Mouse (Mus musculus): ENCODE measurements around the gene Arhgap6.

The Arhgap6 gene

GRCm38 (mm10) chrX:169112662-169113061, 317.8 kb downstream of the Arhgap6 start:
- no peak for DNase-seq (ENCODE audit: low read depth, low spot score)

- DNase-seq (ENCODE audit: low read depth, low spot score): no peak
Measured at GRCm38 (mm10) chrX:169123115-169123772, 328.3 kb downstream of the Arhgap6 start.

- DNase-seq (ENCODE audit: low read depth, low spot score): no peak
Measured at GRCm38 (mm10) chrX:169123773-169124151, 328.9 kb downstream of the Arhgap6 start.

GRCm38 (mm10) chrX:169139758-169140157, 344.9 kb downstream of the Arhgap6 start:
- no peak for DNase-seq (ENCODE audit: low read depth, low spot score)

- no peak for DNase-seq (ENCODE audit: low read depth, low spot score)
Measured at GRCm38 (mm10) chrX:169140467-169140866, 345.6 kb downstream of the Arhgap6 start.

- DNase-seq (ENCODE audit: low read depth, low spot score): no peak
Measured at GRCm38 (mm10) chrX:169153805-169154204, 358.9 kb downstream of the Arhgap6 start.

- DNase-seq (ENCODE audit: low read depth, low spot score): no peak
Measured at GRCm38 (mm10) chrX:169158385-169158784, 363.5 kb downstream of the Arhgap6 start.

- no peak for DNase-seq (ENCODE audit: low read depth, low spot score)
Measured at GRCm38 (mm10) chrX:169170981-169171380, 376.1 kb downstream of the Arhgap6 start.

GRCm38 (mm10) chrX:169173796-169174195, 378.9 kb downstream of the Arhgap6 start:
- DNase-seq (ENCODE audit: low read depth, low spot score): no peak

GRCm38 (mm10) chrX:169178634-169179033, 383.7 kb downstream of the Arhgap6 start:
- DNase-seq (ENCODE audit: low read depth, low spot score): no peak

GRCm38 (mm10) chrX:169187100-169187499, 392.2 kb downstream of the Arhgap6 start, which contains the start of gene Amelx:
Amelx (minus strand) TSS chrX:169187200.
- no peak for DNase-seq (ENCODE audit: low read depth, low spot score)

- no peak for DNase-seq (ENCODE audit: low read depth, low spot score)
Measured at GRCm38 (mm10) chrX:169210019-169210418, 415.1 kb downstream of the Arhgap6 start.

GRCm38 (mm10) chrX:169220064-169220463, 425.2 kb downstream of the Arhgap6 start:
- DNase-seq (ENCODE audit: low read depth, low spot score): no peak

- no peak for DNase-seq (ENCODE audit: low read depth, low spot score)
Measured at GRCm38 (mm10) chrX:169222357-169223062, 427.6 kb downstream of the Arhgap6 start.

GRCm38 (mm10) chrX:169255915-169256314, 461.0 kb downstream of the Arhgap6 start:
- no peak for DNase-seq (ENCODE audit: low read depth, low spot score)

- no peak for DNase-seq (ENCODE audit: low read depth, low spot score)
Measured at GRCm38 (mm10) chrX:169256741-169257140, 461.8 kb downstream of the Arhgap6 start.

- DNase-seq (ENCODE audit: low read depth, low spot score): no peak
Measured at GRCm38 (mm10) chrX:169261034-169261433, 466.1 kb downstream of the Arhgap6 start.

GRCm38 (mm10) chrX:169262212-169262611, 467.3 kb downstream of the Arhgap6 start:
- DNase-seq (ENCODE audit: low read depth, low spot score): no peak

GRCm38 (mm10) chrX:169263433-169264172, 468.7 kb downstream of the Arhgap6 start:
- DNase-seq (ENCODE audit: low read depth, low spot score): no peak

GRCm38 (mm10) chrX:169299579-169299978, 504.7 kb downstream of the Arhgap6 start:
- peak; percentile 27 for DNase-seq (ENCODE audit: low read depth, low spot score)

- DNase-seq (ENCODE audit: low read depth, low spot score): no peak
Measured at GRCm38 (mm10) chrX:169302271-169303045, 507.6 kb downstream of the Arhgap6 start.

- peak; percentile 15 for DNase-seq (ENCODE audit: low read depth, low spot score)
Measured at GRCm38 (mm10) chrX:169303945-169304344, 509.0 kb downstream of the Arhgap6 start.

Data from telencephalon, adult 2 months (tissue).